Mouse (Mus musculus): Measurements from ENCODE around the gene Atg4d. TPM values are rescaled to one million over a fixed set of nuclear protein-coding genes. Genes with fewer than 3 reads are reported as not detected.
"Not testable (repeated sequence)": the region's sequence is repeated elsewhere in the genome, so short reads cannot be mapped to it uniquely, and the experiment has no call there.

Atg4d gene
- total and polyA plus RNA-seq, 2 experiments: 22.3 to 42.2 TPM

DNA sequence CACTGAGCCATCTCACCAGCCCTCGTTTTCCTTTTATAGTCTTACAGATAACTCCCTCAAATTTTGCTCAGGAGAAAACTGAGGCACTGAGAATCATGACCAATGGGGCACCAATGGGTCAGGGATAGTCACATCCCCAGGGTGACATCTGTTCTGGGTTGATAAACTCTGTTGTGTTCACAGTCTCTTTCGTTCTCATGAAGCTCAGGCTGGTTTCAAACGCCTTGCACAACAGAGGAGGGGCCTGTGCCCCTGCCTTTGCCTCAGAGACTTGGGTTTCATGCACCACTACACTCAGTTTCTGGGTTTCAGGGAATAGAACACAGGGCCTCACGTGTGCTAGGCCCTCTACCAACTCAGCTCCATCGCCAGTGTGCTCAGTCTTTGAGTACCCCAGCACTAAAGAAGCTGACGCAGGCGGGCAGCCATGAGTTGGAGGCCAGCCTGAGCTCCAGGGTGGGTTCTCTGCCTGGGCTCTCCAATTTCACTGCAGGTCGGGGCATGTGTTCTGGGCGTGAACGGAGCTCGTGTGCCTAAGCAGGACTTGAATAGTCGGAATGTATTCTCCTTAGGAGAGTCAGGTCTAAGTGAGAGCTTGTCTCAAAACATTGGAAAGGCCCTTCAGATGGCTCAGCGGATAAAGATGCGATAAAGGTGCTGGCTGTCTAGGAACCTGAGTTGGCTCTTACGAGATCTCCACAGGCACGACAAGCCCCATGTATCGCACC lies 657 bp upstream of the Atg4d start:
- no peak overlapping the region for H3K27ac ChIP-seq (replicated peaks; ENCODE audit: insufficient read depth, low read depth, low read length)
- H3K4me3 ChIP-seq (ENCODE audit: insufficient read depth, low read depth, low read length): no peak overlapping the region
- H3K36me3 ChIP-seq (ENCODE audit: control insufficient read depth, insufficient read depth, low read length): peaks cover 7% of the 10 kb centered on the region; the same call in 1 of the 2 replicates
- DNase-seq (ENCODE audit: extremely low read depth, low read depth, low spot score): no peak
- no peaks in the 10 kb centered on the region for H3K27me3 ChIP-seq (ENCODE audit: control insufficient read depth, insufficient read depth, low read length)
- H3K79me2 ChIP-seq (ENCODE audit: control insufficient read depth, insufficient read depth, low read length): peaks cover 7% of the 10 kb centered on the region; the same call in 1 of the 2 replicates
- 47% methylated on average over 17 of the region's 17 CpGs for WGBS
- no peak for TF ChIP-seq POLR2A (IDR thresholded peaks at IDR 0.05; ENCODE audit: extremely low read depth, insufficient read depth, low read length)
- no peak for TF ChIP-seq CTCF (IDR thresholded peaks at IDR 0.05; ENCODE audit: low read depth, low read length)
- peaks cover 8% of the 10 kb centered on the region for H3K4me1 ChIP-seq (ENCODE audit: control insufficient read depth, insufficient read depth, low read length)
- peak overlapping the region; percentile 36; the same call in 1 of the 2 replicates for H3K9ac ChIP-seq (ENCODE audit: low read depth, low read length)

DNA sequence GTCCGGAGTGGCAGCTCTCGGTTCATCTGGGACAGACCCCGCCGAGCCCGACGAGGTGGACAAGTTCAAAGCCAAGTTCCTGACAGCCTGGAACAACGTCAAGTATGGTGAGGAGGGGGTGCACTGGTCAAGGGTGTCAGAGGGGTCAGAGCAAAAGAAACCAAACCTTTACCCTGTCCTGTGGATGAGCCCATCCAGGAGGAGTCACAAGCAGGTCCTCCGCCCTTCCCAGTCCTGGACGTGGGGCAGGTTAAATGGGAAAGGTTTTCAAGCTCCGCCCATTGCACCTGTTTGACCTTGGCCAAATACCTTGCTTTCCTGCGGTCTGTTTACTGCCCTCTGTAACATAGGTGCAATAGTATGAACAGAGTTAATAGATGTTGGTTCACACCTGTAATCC lies 518 bp downstream of the Atg4d start:
- 2% methylated on average over 11 of the region's 11 CpGs for WGBS
- H3K4me1 ChIP-seq (ENCODE audit: control insufficient read depth, insufficient read depth, low read length): peaks cover 8% of the 10 kb centered on the region
- peak; percentile 86 for DNase-seq (ENCODE audit: extremely low read depth, low read depth, low spot score)
- no peaks in the 10 kb centered on the region for H3K27me3 ChIP-seq (ENCODE audit: control insufficient read depth, insufficient read depth, low read length)
- H3K36me3 ChIP-seq (ENCODE audit: control insufficient read depth, insufficient read depth, low read length): peaks cover 10% of the 10 kb centered on the region; the same call in 1 of the 2 replicates
- H3K27ac ChIP-seq (replicated peaks; ENCODE audit: insufficient read depth, low read depth, low read length): peak overlapping the region; percentile 86
- peaks cover 7% of the 10 kb centered on the region; the same call in 1 of the 2 replicates for H3K79me2 ChIP-seq (ENCODE audit: control insufficient read depth, insufficient read depth, low read length)
- peak overlapping the region; percentile 73 for H3K4me3 ChIP-seq (ENCODE audit: insufficient read depth, low read depth, low read length)
- peak overlapping the region; percentile 83 for H3K9ac ChIP-seq (ENCODE audit: low read depth, low read length)
- TF ChIP-seq CTCF (IDR thresholded peaks at IDR 0.05; ENCODE audit: low read depth, low read length): no peak
- 0 out of 2 replicates have a peak, but pooled peaks have one; percentile 38 for TF ChIP-seq POLR2A (IDR thresholded peaks at IDR 0.05; ENCODE audit: extremely low read depth, insufficient read depth, low read length)

DNA sequence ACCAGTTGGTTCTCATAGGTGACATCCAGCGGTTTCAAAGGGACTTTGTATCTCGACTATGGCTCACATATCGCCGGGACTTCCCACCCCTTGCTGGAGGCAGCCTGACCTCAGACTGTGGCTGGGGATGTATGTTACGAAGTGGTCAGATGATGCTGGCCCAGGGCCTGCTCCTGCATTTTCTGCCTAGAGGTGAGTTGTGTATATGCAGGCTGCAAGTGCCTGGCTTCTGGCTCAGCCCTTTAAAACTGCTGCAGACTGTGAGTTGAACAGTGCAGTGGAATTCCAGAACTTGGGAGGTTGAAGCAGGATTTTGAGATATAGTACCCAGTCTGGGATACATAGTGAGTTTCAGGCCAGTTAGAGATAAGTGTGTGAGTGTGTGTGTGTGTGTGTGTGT lies 1.8 kb downstream of the Atg4d start:
- H3K79me2 ChIP-seq (ENCODE audit: control insufficient read depth, insufficient read depth, low read length): peaks cover 7% of the 10 kb centered on the region; the same call in 1 of the 2 replicates
- H3K4me1 ChIP-seq (ENCODE audit: control insufficient read depth, insufficient read depth, low read length): peaks cover 5% of the 10 kb centered on the region; the same call in 1 of the 2 replicates
- DNase-seq (ENCODE audit: extremely low read depth, low read depth, low spot score): no peak
- no peak overlapping the region for H3K4me3 ChIP-seq (ENCODE audit: insufficient read depth, low read depth, low read length)
- H3K27ac ChIP-seq (replicated peaks; ENCODE audit: insufficient read depth, low read depth, low read length): no peak overlapping the region
- 72% methylated on average over 5 of the region's 5 CpGs for WGBS
- H3K27me3 ChIP-seq (ENCODE audit: control insufficient read depth, insufficient read depth, low read length): no peaks in the 10 kb centered on the region
- H3K36me3 ChIP-seq (ENCODE audit: control insufficient read depth, insufficient read depth, low read length): peaks cover 19% of the 10 kb centered on the region; the same call in 1 of the 2 replicates
- TF ChIP-seq POLR2A (IDR thresholded peaks at IDR 0.05; ENCODE audit: extremely low read depth, insufficient read depth, low read length): no peak
- no peak for TF ChIP-seq CTCF (IDR thresholded peaks at IDR 0.05; ENCODE audit: low read depth, low read length)
- H3K9ac ChIP-seq (ENCODE audit: low read depth, low read length): no peak overlapping the region

DNA sequence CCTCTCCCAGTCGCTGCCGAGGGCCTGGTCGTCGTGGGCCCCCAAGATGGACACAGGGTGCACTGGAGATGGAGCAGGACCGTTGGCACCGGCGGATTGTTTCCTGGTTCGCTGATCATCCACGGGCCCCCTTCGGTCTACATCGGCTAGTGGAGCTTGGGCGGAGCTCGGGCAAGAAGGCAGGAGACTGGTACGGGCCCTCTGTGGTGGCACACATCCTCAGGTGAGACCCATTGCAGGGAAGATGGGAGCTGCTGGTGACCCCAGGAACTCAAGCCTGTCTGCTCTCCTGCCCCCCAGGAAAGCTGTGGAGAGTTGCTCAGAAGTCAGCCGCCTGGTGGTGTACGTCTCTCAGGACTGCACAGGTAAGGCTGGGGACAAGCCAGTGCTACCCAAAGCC lies 3.2 kb downstream of the Atg4d start:
- Histone ChIP-seq H3K9ac (ENCODE audit: low read depth, low read length) (no peak overlapping the region), H3K4me1 (ENCODE audit: control insufficient read depth, insufficient read depth, low read length) (peaks cover 3% of the 10 kb centered on the region; the same call in 1 of the 2 replicates)

DNA sequence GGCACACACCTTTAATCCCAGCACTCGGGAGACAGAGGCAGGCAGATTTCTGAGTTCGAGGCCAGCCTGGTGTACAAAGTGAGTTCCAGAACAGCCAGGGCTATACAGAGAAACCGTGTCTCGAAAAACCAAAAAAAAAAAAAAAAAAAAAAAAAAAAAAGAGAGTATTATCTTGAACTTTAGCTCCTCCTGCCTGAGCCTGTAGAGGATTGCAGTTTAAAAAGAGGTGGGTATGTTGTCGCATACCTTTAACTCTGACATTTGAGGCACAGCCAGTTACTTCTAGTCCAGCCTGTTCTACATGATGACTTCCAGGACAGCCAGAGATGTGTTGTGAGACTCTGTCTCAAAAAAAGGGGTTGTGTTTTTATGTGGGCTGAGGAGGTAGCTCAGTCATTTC lies 4.5 kb downstream of the Atg4d start:
- not testable (repeated sequence) for H3K27ac ChIP-seq (replicated peaks; ENCODE audit: insufficient read depth, low read depth, low read length); H3K4me1 ChIP-seq (ENCODE audit: control insufficient read depth, insufficient read depth, low read length); H3K27me3 ChIP-seq (ENCODE audit: control insufficient read depth, insufficient read depth, low read length); H3K79me2 ChIP-seq (ENCODE audit: control insufficient read depth, insufficient read depth, low read length); DNase-seq (ENCODE audit: extremely low read depth, low read depth, low spot score); H3K4me3 ChIP-seq (ENCODE audit: insufficient read depth, low read depth, low read length); H3K9ac ChIP-seq (ENCODE audit: low read depth, low read length)
- WGBS: 79% methylated on average over 5 of the region's 5 CpGs
- H3K36me3 ChIP-seq (ENCODE audit: control insufficient read depth, insufficient read depth, low read length): peaks cover 26% of the 10 kb centered on the region; the same call in 1 of the 2 replicates

More for the DNA sequence above, 3.2 kb downstream of the Atg4d start:
- peaks cover 7% of the 10 kb centered on the region; the same call in 1 of the 2 replicates for H3K79me2 ChIP-seq (ENCODE audit: control insufficient read depth, insufficient read depth, low read length)
- no peak for DNase-seq (ENCODE audit: extremely low read depth, low read depth, low spot score)
- no peaks in the 10 kb centered on the region for H3K27me3 ChIP-seq (ENCODE audit: control insufficient read depth, insufficient read depth, low read length)
- WGBS: 97% methylated on average over 16 of the region's 16 CpGs
- H3K27ac ChIP-seq (replicated peaks; ENCODE audit: insufficient read depth, low read depth, low read length): no peak overlapping the region
- no peak for TF ChIP-seq POLR2A (IDR thresholded peaks at IDR 0.05; ENCODE audit: extremely low read depth, insufficient read depth, low read length)
- no peak for TF ChIP-seq CTCF (IDR thresholded peaks at IDR 0.05; ENCODE audit: low read depth, low read length)
- peaks cover 25% of the 10 kb centered on the region; the same call in 1 of the 2 replicates for H3K36me3 ChIP-seq (ENCODE audit: control insufficient read depth, insufficient read depth, low read length)
- no peak overlapping the region for H3K4me3 ChIP-seq (ENCODE audit: insufficient read depth, low read depth, low read length)

DNA sequence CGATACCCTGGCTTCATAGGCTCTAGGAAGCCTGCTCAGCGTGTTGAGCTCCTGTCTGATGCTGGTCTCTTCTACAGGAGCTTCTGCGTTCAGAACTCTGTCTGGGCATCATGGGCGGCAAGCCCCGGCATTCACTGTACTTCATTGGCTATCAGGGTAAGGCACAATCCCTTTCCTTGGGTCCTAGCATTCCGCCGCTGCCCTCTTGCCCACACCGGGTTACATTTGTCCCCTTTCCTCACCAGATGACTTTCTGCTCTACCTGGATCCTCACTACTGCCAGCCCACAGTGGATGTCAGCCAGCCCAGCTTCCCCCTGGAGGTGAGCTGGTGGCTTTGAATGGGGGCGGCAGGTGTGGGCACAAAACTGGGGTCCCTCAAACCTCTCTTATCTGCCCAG lies 7.3 kb downstream of the Atg4d start:
- no peak for TF ChIP-seq POLR2A (IDR thresholded peaks at IDR 0.05; ENCODE audit: extremely low read depth, insufficient read depth, low read length)
- TF ChIP-seq CTCF (IDR thresholded peaks at IDR 0.05; ENCODE audit: low read depth, low read length): no peak
- WGBS: 93% methylated on average over 9 of the region's 9 CpGs
- Histone ChIP-seq H3K27me3 (ENCODE audit: control insufficient read depth, insufficient read depth, low read length) (no peaks in the 10 kb centered on the region), H3K9ac (ENCODE audit: low read depth, low read length) (no peak overlapping the region), H3K36me3 (ENCODE audit: control insufficient read depth, insufficient read depth, low read length) (peaks cover 26% of the 10 kb centered on the region; the same call in 1 of the 2 replicates), H3K4me3 (ENCODE audit: insufficient read depth, low read depth, low read length) (no peak overlapping the region), H3K4me1 (ENCODE audit: control insufficient read depth, insufficient read depth, low read length) (no peaks in the 10 kb centered on the region), H3K27ac (replicated peaks; ENCODE audit: insufficient read depth, low read depth, low read length) (no peak overlapping the region), H3K79me2 (ENCODE audit: control insufficient read depth, insufficient read depth, low read length) (no peaks in the 10 kb centered on the region)
- DNase-seq (ENCODE audit: extremely low read depth, low read depth, low spot score): no peak
